Mouse (Mus musculus): ENCODE results near the gene Atxn7l1. TPM values are rescaled to one million over a fixed set of nuclear protein-coding genes. Genes with fewer than 3 reads are reported as not detected.

Atxn7l1 gene
- total and polyA plus RNA-seq, 2 experiments from 2014 or later, result 15.8 to 24.9 TPM

GRCm38 (mm10) chr12:33344970-33345772 lies 197.7 kb downstream of the Atxn7l1 start:
- Histone ChIP-seq H3K4me3 (ENCODE audit: low read length) (no peak overlapping the region), H3K9me3 (ENCODE audit: low read length) (no peaks in the 10 kb centered on the region), H3K27me3 (ENCODE audit: insufficient read depth, low read length) (no peaks in the 10 kb centered on the region), H3K9ac (replicated peaks; ENCODE audit: low read length) (no peak overlapping the region), H3K36me3 (ENCODE audit: insufficient read depth, low read length) (no peaks in the 10 kb centered on the region), H3K4me1 (ENCODE audit: insufficient read depth, low read length) (peaks cover 22% of the 10 kb centered on the region), H3K4me2 (ENCODE audit: low read depth, low read length) (peak overlapping the region; percentile 38), H3K27ac (no peak overlapping the region; the same call in 1 of the 2 replicates)
- no peak for TF ChIP-seq CTCF (IDR thresholded peaks at IDR 0.05; ENCODE audit: low read depth)
- ATAC-seq (no peak), DNase-seq (ENCODE audit: low spot score) (no peak)
- WGBS, result 15% methylated on average over 25 of the region's 25 CpGs

GRCm38 (mm10) chr12:33345773-33346435 lies 198.4 kb downstream of the Atxn7l1 start:
- H3K4me3 ChIP-seq (ENCODE audit: low read length), result no peak overlapping the region
- H3K9me3 ChIP-seq (ENCODE audit: low read length), result no peaks in the 10 kb centered on the region
- H3K36me3 ChIP-seq (ENCODE audit: insufficient read depth, low read length), result no peaks in the 10 kb centered on the region
- no peak overlapping the region for H3K27ac ChIP-seq
- ATAC-seq, result no peak
- no peak for DNase-seq (ENCODE audit: low spot score)
- no peak for TF ChIP-seq CTCF (IDR thresholded peaks at IDR 0.05; ENCODE audit: low read depth)
- no peaks in the 10 kb centered on the region for H3K27me3 ChIP-seq (ENCODE audit: insufficient read depth, low read length)
- H3K4me1 ChIP-seq (ENCODE audit: insufficient read depth, low read length), result peaks cover 17% of the 10 kb centered on the region
- no peak overlapping the region for H3K4me2 ChIP-seq (ENCODE audit: low read depth, low read length)
- 53% methylated on average over 23 of the region's 23 CpGs for WGBS
- H3K9ac ChIP-seq (replicated peaks; ENCODE audit: low read length), result no peak overlapping the region

GRCm38 (mm10) chr12:33352671-33353070 lies 205.2 kb downstream of the Atxn7l1 start:
- H3K36me3 ChIP-seq (ENCODE audit: insufficient read depth, low read length), result no peaks in the 10 kb centered on the region
- no peak overlapping the region for H3K4me3 ChIP-seq (ENCODE audit: low read length)
- DNase-seq (ENCODE audit: low spot score) (no peak), ATAC-seq (no peak)
- no peak overlapping the region for H3K9ac ChIP-seq (replicated peaks; ENCODE audit: low read length)
- WGBS, result 84% methylated on average over 4 of the region's 4 CpGs
- no peaks in the 10 kb centered on the region for H3K9me3 ChIP-seq (ENCODE audit: low read length)
- no peak overlapping the region for H3K27ac ChIP-seq
- no peak overlapping the region for H3K4me2 ChIP-seq (ENCODE audit: low read depth, low read length)
- no peak for TF ChIP-seq CTCF (IDR thresholded peaks at IDR 0.05; ENCODE audit: low read depth)
- H3K27me3 ChIP-seq (ENCODE audit: insufficient read depth, low read length), result no peaks in the 10 kb centered on the region
- no peaks in the 10 kb centered on the region for H3K4me1 ChIP-seq (ENCODE audit: insufficient read depth, low read length)

- Histone ChIP-seq H3K4me1 (ENCODE audit: insufficient read depth, low read length) (no peaks in the 10 kb centered on the region; the same call in 1 of the 2 replicates), H3K4me2 (ENCODE audit: low read depth, low read length) (no peak overlapping the region), H3K9ac (replicated peaks; ENCODE audit: low read length) (no peak overlapping the region), H3K9me3 (ENCODE audit: low read length) (no peaks in the 10 kb centered on the region), H3K36me3 (ENCODE audit: insufficient read depth, low read length) (no peaks in the 10 kb centered on the region; the same call in 1 of the 2 replicates), H3K27ac (no peak overlapping the region), H3K4me3 (ENCODE audit: low read length) (no peak overlapping the region), H3K27me3 (ENCODE audit: insufficient read depth, low read length) (no peaks in the 10 kb centered on the region)
- ATAC-seq (no peak), DNase-seq (ENCODE audit: low spot score) (no peak)
- no peak for TF ChIP-seq CTCF (IDR thresholded peaks at IDR 0.05; ENCODE audit: low read depth)
- WGBS, result 86% methylated on average over 10 of the region's 10 CpGs
Measured at GRCm38 (mm10) chr12:33358345-33358744, 210.9 kb downstream of the Atxn7l1 start.

GRCm38 (mm10) chr12:33359209-33359608 lies 211.7 kb downstream of the Atxn7l1 start:
- Histone ChIP-seq H3K4me1 (ENCODE audit: insufficient read depth, low read length) (no peaks in the 10 kb centered on the region; the same call in 1 of the 2 replicates), H3K4me2 (ENCODE audit: low read depth, low read length) (no peak overlapping the region), H3K9me3 (ENCODE audit: low read length) (no peaks in the 10 kb centered on the region), H3K27me3 (ENCODE audit: insufficient read depth, low read length) (no peaks in the 10 kb centered on the region), H3K9ac (replicated peaks; ENCODE audit: low read length) (no peak overlapping the region), H3K27ac (no peak overlapping the region), H3K4me3 (ENCODE audit: low read length) (no peak overlapping the region), H3K36me3 (ENCODE audit: insufficient read depth, low read length) (no peaks in the 10 kb centered on the region; the same call in 1 of the 2 replicates)
- DNase-seq (ENCODE audit: low spot score) (no peak), ATAC-seq (no peak)
- TF ChIP-seq CTCF (IDR thresholded peaks at IDR 0.05; ENCODE audit: low read depth), result no peak
- WGBS, result 90% methylated on average over 7 of the region's 7 CpGs

GRCm38 (mm10) chr12:33359878-33360482 lies 212.5 kb downstream of the Atxn7l1 start:
- TF ChIP-seq CTCF (IDR thresholded peaks at IDR 0.05; ENCODE audit: low read depth), result no peak
- no peak overlapping the region for H3K4me3 ChIP-seq (ENCODE audit: low read length)
- H3K27ac ChIP-seq, result peak overlapping the region; percentile 41; the same call in 1 of the 2 replicates
- DNase-seq (ENCODE audit: low spot score) (peak; percentile 42), ATAC-seq (peak; percentile 63; the same call in 1 of the 2 replicates)
- no peaks in the 10 kb centered on the region for H3K9me3 ChIP-seq (ENCODE audit: low read length)
- H3K4me1 ChIP-seq (ENCODE audit: insufficient read depth, low read length), result no peaks in the 10 kb centered on the region; the same call in 1 of the 2 replicates
- no peaks in the 10 kb centered on the region for H3K27me3 ChIP-seq (ENCODE audit: insufficient read depth, low read length)
- H3K9ac ChIP-seq (replicated peaks; ENCODE audit: low read length), result no peak overlapping the region
- H3K36me3 ChIP-seq (ENCODE audit: insufficient read depth, low read length), result no peaks in the 10 kb centered on the region; the same call in 1 of the 2 replicates
- WGBS, result 63% methylated on average over 5 of the region's 5 CpGs
- no peak overlapping the region for H3K4me2 ChIP-seq (ENCODE audit: low read depth, low read length)
